8 mouse cellular contexts compared by ENCODE assay signal in genomic region chr5:47983746-47984583, GRCm38 (mm10). TPM values are rescaled to one million over a fixed set of nuclear protein-coding genes. Genes with fewer than 3 reads are reported as not detected.
DNase-seq lines count a peak whose midpoint lies in the region; ATAC-seq and TF ChIP-seq lines count a peak whose summit lies in the region.

No protein-coding gene starts in this region.

- no peaks in the 10 kb centered on the region for H3K9me3 ChIP-seq in forebrain, embryonic 15.5 days
- H3K9me3 ChIP-seq in hindbrain, postnatal 0 days (ENCODE audit: low read length), result no peaks in the 10 kb centered on the region
- H3K9me3 ChIP-seq in neural tube, embryonic 12.5 days, result no peaks in the 10 kb centered on the region

- 0 out of 2 replicates have a peak, but pooled peaks cover 6% of the 10 kb centered on the region for H3K4me1 ChIP-seq in cerebellum, adult 2 months (ENCODE audit: control insufficient read depth, insufficient read depth, low read length)
- H3K4me1 ChIP-seq in forebrain, embryonic 15.5 days, result peaks cover 34% of the 10 kb centered on the region
- 0 out of 2 replicates have a peak, but pooled peaks cover 4% of the 10 kb centered on the region for H3K4me1 ChIP-seq in hindbrain, postnatal 0 days (ENCODE audit: insufficient read depth, low read length)
- H3K4me1 ChIP-seq in neural tube, embryonic 12.5 days, result peaks cover 34% of the 10 kb centered on the region

- no peaks in the 10 kb centered on the region for H3K36me3 ChIP-seq in forebrain, embryonic 15.5 days
- no peaks in the 10 kb centered on the region for H3K36me3 ChIP-seq in hindbrain, postnatal 0 days (ENCODE audit: insufficient read depth, low read length)
- H3K36me3 ChIP-seq in neural tube, embryonic 12.5 days, result no peaks in the 10 kb centered on the region

- H3K9ac ChIP-seq in forebrain, embryonic 15.5 days (replicated peaks), result peak overlapping the region; percentile 62
- H3K9ac ChIP-seq in hindbrain, postnatal 0 days (replicated peaks; ENCODE audit: low read length), result peak overlapping the region; percentile 51
- peak overlapping the region; percentile 75 for H3K9ac ChIP-seq in neural tube, embryonic 12.5 days

- TF ChIP-seq POLR2A in cerebellum, adult 2 months (IDR thresholded peaks at IDR 0.05; ENCODE audit: borderline replicate concordance, insufficient read depth, low read length), result no peak

- no peak for TF ChIP-seq CTCF in cerebellum, adult 2 months (IDR thresholded peaks at IDR 0.05; ENCODE audit: borderline replicate concordance, insufficient read depth, low read depth, low read length)
- TF ChIP-seq CTCF in hindbrain, postnatal 0 days (IDR thresholded peaks at IDR 0.05; ENCODE audit: low read depth), result no peak

- no peak overlapping the region for H3K27ac ChIP-seq in cerebellum, adult 2 months (ENCODE audit: insufficient read depth, low read length)
- H3K27ac ChIP-seq in forebrain, embryonic 15.5 days (replicated peaks), result no peak overlapping the region
- no peak overlapping the region for H3K27ac ChIP-seq in hindbrain, postnatal 0 days
- H3K27ac ChIP-seq in neural tube, embryonic 12.5 days, result peak overlapping the region; percentile 53; the same call in 1 of the 2 replicates

- DNase-seq in cerebellum, adult 2 months, result no peak
- no peak for DNase-seq in cerebellum, adult 18-20 months
- DNase-seq in ZHBTc4 (ENCODE audit: low read depth, low spot score), result peak; percentile 62
- DNase-seq in hindbrain, postnatal 0 days (ENCODE audit: low spot score), result peak; percentile 28
- peak; percentile 4 for DNase-seq in liver

- peak overlapping the region; percentile 92 for H3K4me2 ChIP-seq in forebrain, embryonic 15.5 days (replicated peaks)
- peak overlapping the region; percentile 96 for H3K4me2 ChIP-seq in hindbrain, postnatal 0 days (ENCODE audit: low read depth, low read length)
- peak overlapping the region; percentile 97 for H3K4me2 ChIP-seq in neural tube, embryonic 12.5 days (replicated peaks)

- peaks cover 3% of the 10 kb centered on the region; the same call in 1 of the 2 replicates for H3K27me3 ChIP-seq in cerebellum, adult 2 months (ENCODE audit: control insufficient read depth, insufficient read depth, low read length)
- no peaks in the 10 kb centered on the region for H3K27me3 ChIP-seq in forebrain, embryonic 15.5 days
- no peaks in the 10 kb centered on the region for H3K27me3 ChIP-seq in hindbrain, postnatal 0 days (ENCODE audit: insufficient read depth, low read length)
- H3K27me3 ChIP-seq in neural tube, embryonic 12.5 days (replicated peaks), result no peaks in the 10 kb centered on the region

- peak overlapping the region; percentile 22 for H3K4me3 ChIP-seq in cerebellum, adult 2 months (replicated peaks; ENCODE audit: insufficient read depth, low read depth, low read length)
- H3K4me3 ChIP-seq in forebrain, embryonic 15.5 days, result peak overlapping the region; percentile 64
- peak overlapping the region; percentile 53 for H3K4me3 ChIP-seq in hindbrain, postnatal 0 days (ENCODE audit: low read length)
- peak overlapping the region; percentile 65 for H3K4me3 ChIP-seq in neural tube, embryonic 12.5 days

- ATAC-seq in forebrain, embryonic 15.5 days (replicated peaks), result peak; percentile 24
- ATAC-seq in hindbrain, postnatal 0 days, result peak; percentile 50
- peak; percentile 7 for ATAC-seq in neural tube, embryonic 12.5 days (ENCODE audit: low FRiP score, low read depth)
- ATAC-seq in monocyte, adult 5-6 weeks (replicated peaks; ENCODE audit: insufficient number of reproducible peaks, low FRiP score, low TSS enrichment, poor library complexity, severe bottlenecking), result no peak

- WGBS in cerebellum, adult 2 months, result 2% methylated on average over 38 of the region's 38 CpGs
- under 1% methylated on average over 38 of the region's 38 CpGs for WGBS in forebrain, embryonic 15.5 days
- under 1% methylated on average over 36 of the region's 38 CpGs for WGBS in hindbrain, postnatal 0 days
- WGBS in neural tube, embryonic 12.5 days, result 1% methylated on average over 38 of the region's 38 CpGs

RNA-seq across cellular contexts. Expression of gene Slit2, which starts 1.0 kb away (rescaled TPM):
- 5.9 and 6.0 TPM in 2 replicates for polyA plus RNA-seq in cerebellum, adult 2 months (2012; rRNA removed)
- polyA plus RNA-seq in forebrain, embryonic 15.5 days (2015; fragmentation: Nextera tagmentation; extraction: Ambion mirVana), result 11.9 and 14.6 TPM in 2 replicates
- 35.7 and 38.8 TPM in 2 replicates for total RNA-seq in hindbrain, postnatal 0 days (2014; rRNA removed)
- 10.5 and 13.1 TPM in 2 replicates for polyA plus RNA-seq in hindbrain, postnatal 0 days (2015; fragmentation: Nextera tagmentation; extraction: Ambion mirVana)
- polyA plus RNA-seq in neural tube, embryonic 12.5 days (2016; fragmentation: Nextera tagmentation; extraction: Ambion mirVana), result 91.3 and 96.3 TPM in 2 replicates
- total RNA-seq in monocyte, adult 5-6 weeks (2017), result 0.53 TPM in 1 of 3 replicates, not detected in the others

Comparison
In these comparisons a context has a peak if more than half of its experiments do, and no peak if none do; other contexts are left out.
1. DNase-seq: peak in ZHBTc4 (single experiment), hindbrain, postnatal 0 days (single experiment) and liver (single experiment); none in cerebellum, adult 2 months (0 of 2) and cerebellum, adult 18-20 months (0 of 2).
2. Peak in every context shown above with its lines, with median percentiles within 50 percentile points of each other: H3K4me3 ChIP-seq, H3K4me2 ChIP-seq and H3K9ac ChIP-seq.